Mouse (Mus musculus) testis, adult 10 weeks (tissue): ENCODE measurements around the gene Spaca9. TPM values are rescaled to one million over a fixed set of nuclear protein-coding genes. Genes with fewer than 3 reads are reported as not detected.

Source experiments
- polyA plus RNA-seq: library from polyadenylated mRNA; stranded (reverse); fragments of 350-450 nt; fragmentation: Illumina TruSeq; extraction: RNeasy Lipid Tissue Mini Kit (QIAGEN cat#74804); gene quantifications from one replicate; pipeline ENCODE4 v1.2.3, GENCODE M21; 2014; ENCODE audit warnings: low read depth, low replicate concordance

Gene Spaca9
- 23.7 TPM for polyA plus RNA-seq

GRCm38 (mm10) chr2:28699361-28700335, at the start of gene Spaca9, which contains the start of gene Ak8:
TSS of gene Spaca9 (minus strand) at chr2:28699727.
TSS of gene Ak8 (plus strand) at chr2:28700164.

Other genes with a start within 250 kb of the Spaca9 start
- 91.9 TPM for gene 1700007K13Rik, start 233.4 kb downstream of the Spaca9 start, polyA plus RNA-seq
- gene Mrps2, start 231.7 kb downstream of the Spaca9 start, polyA plus RNA-seq: 25.5 TPM
- gene Gbgt1, start 202.8 kb downstream of the Spaca9 start, polyA plus RNA-seq: not detected
- gene Gm10134, start 193.6 kb downstream of the Spaca9 start, polyA plus RNA-seq: not detected
- gene Ralgds, start 186.6 kb downstream of the Spaca9 start, polyA plus RNA-seq: 60.8 TPM
- gene Cel, start 136.3 kb downstream of the Spaca9 start, polyA plus RNA-seq: not detected
- 3.6 TPM for gene Gtf3c5, start 116.0 kb downstream of the Spaca9 start, polyA plus RNA-seq
- gene Gfi1b, start 77.7 kb downstream of the Spaca9 start, polyA plus RNA-seq: not detected
- 10.6 TPM for gene Tsc1, start 58.5 kb downstream of the Spaca9 start, polyA plus RNA-seq
- 60.9 TPM for gene Ak8, start 437 bp upstream of the Spaca9 start, polyA plus RNA-seq
- gene Gtf3c4, start 140.6 kb upstream of the Spaca9 start, polyA plus RNA-seq: 17.5 TPM
- 7.6 TPM for gene Ddx31, start 140.7 kb upstream of the Spaca9 start, polyA plus RNA-seq
- gene Barhl1, start 216.9 kb upstream of the Spaca9 start, polyA plus RNA-seq: not detected